Mouse (Mus musculus) forebrain, embryonic 11.5 days (tissue): ENCODE measurements around the gene Igf1r. TPM values are rescaled to one million over a fixed set of nuclear protein-coding genes. Genes with fewer than 3 reads are reported as not detected.

Experiments used
- ATAC-seq: fragments of 200-750 bp; cut with Nextera tagmentation; replicated peaks from 2 replicates; pipeline ENCODE4 v1.8.0; 2017; ENCODE audit warnings: moderate TSS enrichment; ENCODE audit not compliant: low FRiP score
- DNase-seq: peaks from one replicate; pipeline ENCODE4 v3.0.0-alpha.2; 2017; ENCODE audit warnings: low spot score
- H3K27ac ChIP-seq: fragments of 300-500 bp; sonication (generic); 2 replicates; pipeline ENCODE4 v1.5.1; 2014; ENCODE audit warnings: low read depth, low read length
- H3K27me3 ChIP-seq: fragments of 300-500 bp; sonication (generic); 2 replicates; pipeline ENCODE4 v1.6.1; 2014; ENCODE audit warnings: mild to moderate bottlenecking, low read length, mixed read lengths; ENCODE audit not compliant: control insufficient read depth, insufficient read depth
- H3K36me3 ChIP-seq: fragments of 300-500 bp; sonication (generic); 2 replicates; pipeline ENCODE4 v1.6.1; 2014; ENCODE audit warnings: mild to moderate bottlenecking, low read length, moderate library complexity, mixed read lengths; ENCODE audit not compliant: control insufficient read depth, insufficient read depth
- H3K4me1 ChIP-seq: fragments of 300-500 bp; sonication (generic); replicated peaks from 2 replicates; pipeline ENCODE4 v1.6.1; 2014; ENCODE audit warnings: low read length, mixed read lengths; ENCODE audit not compliant: control insufficient read depth, insufficient read depth
- H3K4me2 ChIP-seq: fragments of 300-500 bp; sonication (generic); 2 replicates; pipeline ENCODE4 v1.6.1; 2014; ENCODE audit warnings: low read depth, mild to moderate bottlenecking, low read length, moderate library complexity, mixed read lengths; ENCODE audit not compliant: severe bottlenecking
- H3K4me3 ChIP-seq: fragments of 300-500 bp; sonication (generic); 2 replicates; pipeline ENCODE4 v1.5.1; 2014; ENCODE audit warnings: low read depth, low read length
- H3K9ac ChIP-seq: fragments of 300-500 bp; sonication (generic); 2 replicates; pipeline ENCODE4 v1.6.1; 2014; ENCODE audit warnings: low read length
- H3K9me3 ChIP-seq: fragments of 300-500 bp; sonication (generic); 2 replicates; pipeline ENCODE4 v1.6.1; 2016; ENCODE audit warnings: low read length, mixed read lengths; ENCODE audit not compliant: control insufficient read depth
- WGBS: fragments of 180-500 bp; shearing (Covaris S2); extraction: QIAGEN DNeasy Blood & Tissue Kit; methylation state at CpG from one replicate; pipeline ENCODE4 v1.1.7; 2014; 5-methylcytosine and 5-hydroxymethylcytosine counted together
- polyA plus RNA-seq: library from polyadenylated mRNA; unstranded; fragments of >200 nt; fragmentation: Nextera tagmentation; extraction: Ambion mirVana; gene quantifications from 2 replicates; pipeline ENCODE4 v1.2.1, GENCODE M21; 2014

Igf1r gene
- polyA plus RNA-seq, 1 experiment from 2014 or later, result 18.3 TPM

DNA sequence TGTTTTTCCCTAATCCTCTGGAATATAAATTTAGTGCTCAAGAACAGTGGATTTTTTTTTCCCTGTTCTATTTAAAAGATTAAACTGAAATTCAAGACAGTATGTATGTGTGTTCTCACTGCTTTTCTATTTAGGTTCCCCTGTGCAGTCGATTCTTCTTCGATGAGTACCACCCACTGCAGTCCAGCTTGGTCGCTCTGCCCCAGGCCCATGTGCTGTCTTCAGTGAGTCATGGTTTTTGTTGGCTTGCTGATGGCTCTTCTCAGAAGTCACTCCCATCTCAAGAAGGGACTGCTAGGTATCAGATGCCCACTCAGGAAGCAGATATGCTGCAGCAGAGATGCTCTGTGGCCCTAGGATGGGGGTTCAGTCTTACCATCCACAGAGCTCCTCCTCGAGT lies 95.9 kb downstream of the Igf1r start:
- no peak for ATAC-seq

DNA sequence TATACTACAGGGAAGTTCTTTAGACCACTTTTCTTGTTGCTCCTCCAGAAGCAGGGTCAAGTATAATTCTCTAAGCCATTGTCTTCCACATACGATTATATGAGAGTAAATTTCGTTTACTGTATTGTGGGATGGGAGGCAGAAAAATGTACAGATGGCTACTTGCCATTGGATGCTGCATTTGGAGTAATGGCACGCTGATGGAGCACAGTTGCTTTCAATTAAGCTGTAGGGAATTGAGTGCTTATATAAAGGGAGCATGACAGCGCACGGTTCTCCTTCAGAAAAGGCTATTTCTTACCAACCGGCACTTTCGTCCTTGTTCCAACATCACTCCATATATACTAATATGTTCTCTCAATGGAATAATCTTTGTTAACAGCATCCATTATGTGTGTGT lies 96.4 kb downstream of the Igf1r start:
- no peak overlapping the region for H3K4me3 ChIP-seq
- no peak overlapping the region for H3K4me2 ChIP-seq
- no peaks in the 10 kb centered on the region for H3K27me3 ChIP-seq
- no peaks in the 10 kb centered on the region; the same call in 1 of the 2 replicates for H3K4me1 ChIP-seq
- H3K9me3 ChIP-seq, result no peaks in the 10 kb centered on the region
- ATAC-seq, result no peak
- 85% methylated on average over 7 of the region's 7 CpGs for WGBS
- no peak for DNase-seq
- H3K36me3 ChIP-seq, result no peaks in the 10 kb centered on the region
- H3K9ac ChIP-seq, result no peak overlapping the region
- no peak overlapping the region for H3K27ac ChIP-seq

More for the DNA sequence above, 95.9 kb downstream of the Igf1r start:
- no peak for DNase-seq
- 90% methylated on average over 4 of the region's 4 CpGs for WGBS
- Histone ChIP-seq H3K9me3 (no peaks in the 10 kb centered on the region), H3K9ac (no peak overlapping the region), H3K4me2 (no peak overlapping the region), H3K36me3 (no peaks in the 10 kb centered on the region), H3K4me3 (no peak overlapping the region), H3K27ac (no peak overlapping the region), H3K4me1 (no peaks in the 10 kb centered on the region), H3K27me3 (no peaks in the 10 kb centered on the region)

DNA sequence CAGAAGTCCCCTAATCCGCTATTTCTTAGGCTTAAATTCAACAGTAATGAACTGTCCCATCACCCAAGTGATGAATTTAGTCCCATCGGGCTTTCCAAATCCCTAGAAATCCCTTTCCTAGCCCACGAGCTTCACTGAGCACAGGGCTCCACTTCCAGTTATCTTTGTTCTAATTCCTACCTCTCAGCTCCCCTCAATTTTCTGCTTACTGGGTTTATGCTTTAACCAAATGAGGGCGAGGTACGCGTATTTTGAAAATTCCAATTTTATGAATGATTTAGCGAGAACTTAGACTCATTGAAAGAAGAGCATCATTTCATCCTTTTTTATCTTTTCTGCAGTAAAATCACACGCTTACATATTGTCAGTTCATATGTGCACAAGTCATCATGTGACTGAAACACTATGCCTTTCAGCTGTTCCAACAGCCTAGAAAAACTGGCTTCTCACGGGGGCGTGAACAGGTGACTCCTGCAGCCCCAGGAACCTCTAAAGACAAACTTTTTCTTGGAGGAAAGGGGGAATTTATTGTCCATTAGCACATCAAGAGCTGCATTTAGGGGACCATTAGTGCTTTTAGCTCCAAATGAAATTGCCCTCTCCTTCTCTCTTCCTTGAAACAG lies 100.5 kb downstream of the Igf1r start:
- no peaks in the 10 kb centered on the region for H3K9me3 ChIP-seq
- no peaks in the 10 kb centered on the region for H3K27me3 ChIP-seq
- H3K27ac ChIP-seq, result no peak overlapping the region
- DNase-seq, result no peak
- ATAC-seq, result no peak
- H3K9ac ChIP-seq, result no peak overlapping the region
- H3K4me1 ChIP-seq, result no peaks in the 10 kb centered on the region; the same call in 1 of the 2 replicates
- 84% methylated on average over 10 of the region's 10 CpGs for WGBS
- H3K36me3 ChIP-seq, result no peaks in the 10 kb centered on the region
- no peak overlapping the region for H3K4me2 ChIP-seq
- no peak overlapping the region for H3K4me3 ChIP-seq

DNA sequence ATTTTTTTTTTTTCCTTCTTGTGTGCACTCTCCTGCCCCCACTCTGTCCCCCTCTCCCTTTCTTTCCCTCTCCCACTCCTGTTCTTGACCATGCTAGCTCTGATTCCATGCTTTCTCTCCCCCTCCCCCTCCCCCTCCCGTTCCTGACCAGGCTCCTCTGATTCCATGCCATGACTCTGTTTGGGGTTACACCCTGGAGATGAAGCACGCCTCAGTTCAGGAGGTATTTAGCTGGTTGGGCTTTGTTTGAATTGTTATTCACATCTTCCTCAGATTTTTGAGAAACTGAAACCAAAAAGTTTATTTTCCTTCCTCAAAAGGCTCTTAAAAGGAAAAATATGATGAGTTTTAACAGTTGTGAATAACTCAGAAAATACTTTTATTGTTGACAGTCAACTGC lies 101.9 kb downstream of the Igf1r start:
- no peaks in the 10 kb centered on the region for H3K36me3 ChIP-seq

DNA sequence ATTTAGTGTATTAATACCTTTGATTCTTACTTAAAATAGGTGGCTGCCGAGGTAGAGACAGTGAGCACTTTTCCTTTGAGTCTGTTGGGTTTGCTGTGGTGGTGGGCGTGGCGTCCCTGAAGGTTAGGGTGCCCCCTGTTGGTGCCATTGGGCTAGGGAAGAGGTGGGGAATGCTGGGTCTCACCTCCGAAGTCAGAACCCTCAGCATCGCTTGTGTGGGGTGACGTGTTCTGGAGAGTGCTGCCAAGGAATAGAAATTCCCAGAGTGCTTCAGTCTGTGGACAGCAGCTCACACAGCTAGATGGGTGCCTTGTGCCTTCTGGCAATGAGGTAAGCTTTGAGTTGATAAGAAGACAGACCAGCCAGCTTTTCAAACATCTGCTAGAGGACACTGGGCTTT lies 102.3 kb downstream of the Igf1r start:
- no peak overlapping the region for H3K4me3 ChIP-seq
- no peaks in the 10 kb centered on the region; the same call in 1 of the 2 replicates for H3K4me1 ChIP-seq
- no peaks in the 10 kb centered on the region for H3K27me3 ChIP-seq
- no peak overlapping the region for H3K9ac ChIP-seq
- no peak overlapping the region for H3K27ac ChIP-seq
- H3K4me2 ChIP-seq, result no peak overlapping the region
- 85% methylated on average over 6 of the region's 6 CpGs for WGBS
- H3K36me3 ChIP-seq, result no peaks in the 10 kb centered on the region
- H3K9me3 ChIP-seq, result no peaks in the 10 kb centered on the region
- no peak for ATAC-seq
- DNase-seq, result no peak

More for the DNA sequence above, 101.9 kb downstream of the Igf1r start:
- DNase-seq, result no peak
- no peaks in the 10 kb centered on the region; the same call in 1 of the 2 replicates for H3K4me1 ChIP-seq
- no peak overlapping the region for H3K27ac ChIP-seq
- no peaks in the 10 kb centered on the region for H3K27me3 ChIP-seq
- WGBS, result 65% methylated on average over 2 of the region's 2 CpGs
- H3K9me3 ChIP-seq, result no peaks in the 10 kb centered on the region
- no peak overlapping the region for H3K4me2 ChIP-seq
- no peak overlapping the region for H3K4me3 ChIP-seq
- ATAC-seq, result no peak
- H3K9ac ChIP-seq, result no peak overlapping the region

DNA sequence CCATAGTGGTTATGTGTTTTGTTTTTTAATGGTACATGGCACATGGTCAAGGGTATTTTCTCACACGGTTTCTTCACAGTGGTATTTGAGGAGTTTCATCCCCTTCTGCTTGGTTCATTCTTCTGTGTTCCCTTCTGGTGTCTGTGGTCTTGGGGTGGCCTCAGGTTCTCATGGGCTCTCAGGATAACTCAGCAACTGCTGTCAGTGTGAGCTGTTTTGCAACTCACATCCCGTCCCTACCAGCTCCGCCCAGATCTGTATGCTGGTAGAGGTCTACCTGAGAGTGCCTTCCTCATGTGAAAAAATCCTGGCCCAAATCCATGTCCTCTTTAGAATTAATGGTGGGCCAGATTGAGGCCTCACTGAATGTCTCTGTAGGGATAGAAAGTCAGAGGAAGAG lies 104.4 kb downstream of the Igf1r start:
- Histone ChIP-seq H3K9ac (no peak overlapping the region), H3K27ac (no peak overlapping the region), H3K9me3 (no peaks in the 10 kb centered on the region), H3K4me1 (no peaks in the 10 kb centered on the region; the same call in 1 of the 2 replicates), H3K36me3 (no peaks in the 10 kb centered on the region), H3K27me3 (no peaks in the 10 kb centered on the region), H3K4me3 (no peak overlapping the region), H3K4me2 (no peak overlapping the region)
- DNase-seq (no peak), ATAC-seq (no peak)
- WGBS, result 89% methylated on average over 3 of the region's 3 CpGs

DNA sequence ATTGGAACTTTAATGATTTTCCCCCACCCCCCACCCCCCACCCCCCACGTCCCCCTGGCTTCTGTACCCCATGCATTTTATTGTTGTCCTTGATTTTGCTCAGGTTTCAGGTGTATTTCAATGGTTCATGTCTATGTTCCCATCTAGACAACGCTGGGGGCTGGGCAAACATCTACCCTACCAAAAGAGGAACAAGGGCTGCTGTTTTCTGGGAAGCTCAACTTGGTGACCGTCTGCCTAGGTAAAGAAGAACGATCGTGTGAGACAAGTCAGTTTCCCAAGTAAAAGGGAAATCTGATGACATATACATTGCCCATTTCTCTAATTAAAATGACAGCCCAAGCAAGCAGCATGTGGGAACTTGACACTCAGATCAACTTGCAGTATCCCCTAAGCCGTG lies 107.1 kb downstream of the Igf1r start:
- 86% methylated on average over 6 of the region's 6 CpGs for WGBS
- Histone ChIP-seq H3K27ac (no peak overlapping the region), H3K4me3 (no peak overlapping the region), H3K4me1 (no peaks in the 10 kb centered on the region; the same call in 1 of the 2 replicates), H3K36me3 (no peaks in the 10 kb centered on the region), H3K9me3 (no peaks in the 10 kb centered on the region), H3K4me2 (no peak overlapping the region), H3K27me3 (no peaks in the 10 kb centered on the region), H3K9ac (no peak overlapping the region)
- DNase-seq, result no peak
- ATAC-seq, result no peak

DNA sequence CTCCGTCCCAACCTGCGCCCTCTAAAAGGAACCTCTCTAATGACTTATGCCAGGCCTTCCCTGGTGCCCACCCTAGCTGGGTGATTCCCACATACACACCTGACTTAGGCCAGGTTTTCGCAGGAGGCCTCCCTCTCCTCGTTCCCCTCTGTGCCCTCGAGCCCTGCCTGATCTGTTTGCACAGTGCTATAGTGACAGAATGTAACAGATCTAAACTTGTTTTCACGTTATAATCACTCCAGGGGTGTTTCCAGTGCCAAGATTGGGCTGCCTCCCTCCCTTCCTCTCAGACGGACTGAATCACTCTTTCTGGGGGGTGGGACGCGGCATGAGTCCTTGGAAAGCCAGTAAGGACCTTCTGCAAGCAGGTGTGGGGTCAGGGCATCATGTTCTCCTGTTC lies 108.8 kb downstream of the Igf1r start:
- DNase-seq (no peak), ATAC-seq (no peak)
- Histone ChIP-seq H3K27ac (no peak overlapping the region), H3K4me2 (no peak overlapping the region), H3K9me3 (no peaks in the 10 kb centered on the region), H3K36me3 (no peaks in the 10 kb centered on the region), H3K27me3 (no peaks in the 10 kb centered on the region), H3K4me1 (no peaks in the 10 kb centered on the region; the same call in 1 of the 2 replicates), H3K4me3 (no peak overlapping the region), H3K9ac (no peak overlapping the region)
- 87% methylated on average over 9 of the region's 9 CpGs for WGBS

DNA sequence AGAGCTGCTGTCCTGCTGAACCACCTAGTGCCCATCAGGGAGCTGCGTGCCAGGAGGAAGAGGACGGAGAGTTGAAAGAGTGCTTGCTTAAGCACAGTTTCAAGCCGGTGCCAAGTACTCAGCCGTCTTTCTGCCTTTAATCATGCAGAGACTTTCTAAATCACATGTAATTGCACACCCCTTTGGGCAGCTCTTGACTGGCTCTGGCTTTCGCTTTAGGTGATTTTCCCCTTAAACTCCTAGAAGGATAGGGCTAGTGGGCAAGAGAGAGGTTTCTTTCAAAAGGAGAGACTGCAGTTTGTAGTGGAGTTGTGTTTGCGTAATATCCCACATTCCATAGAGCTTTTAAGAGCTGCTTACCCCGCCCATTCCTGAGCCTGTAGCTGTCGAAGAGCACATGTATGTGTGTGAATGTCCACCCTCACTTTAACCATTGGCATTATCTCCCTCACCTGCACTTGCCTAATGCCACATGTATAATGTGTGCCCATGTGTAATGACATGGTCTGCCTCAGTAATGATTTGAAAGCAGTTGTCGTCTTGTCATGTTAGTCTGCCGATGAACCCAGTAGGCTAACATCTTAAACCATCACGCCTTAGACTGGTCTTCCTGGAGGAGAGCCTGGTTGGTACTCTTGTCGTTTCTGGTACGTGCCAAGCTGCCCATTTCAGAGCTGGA lies 109.7 kb downstream of the Igf1r start:
- Histone ChIP-seq H3K9ac (no peak overlapping the region), H3K4me1 (no peaks in the 10 kb centered on the region; the same call in 1 of the 2 replicates), H3K27ac (no peak overlapping the region), H3K27me3 (no peaks in the 10 kb centered on the region), H3K36me3 (no peaks in the 10 kb centered on the region), H3K4me2 (no peak overlapping the region), H3K4me3 (no peak overlapping the region), H3K9me3 (no peaks in the 10 kb centered on the region)
- 83% methylated on average over 13 of the region's 13 CpGs for WGBS
- DNase-seq (no peak), ATAC-seq (no peak)
